In the genomic region with DNA sequence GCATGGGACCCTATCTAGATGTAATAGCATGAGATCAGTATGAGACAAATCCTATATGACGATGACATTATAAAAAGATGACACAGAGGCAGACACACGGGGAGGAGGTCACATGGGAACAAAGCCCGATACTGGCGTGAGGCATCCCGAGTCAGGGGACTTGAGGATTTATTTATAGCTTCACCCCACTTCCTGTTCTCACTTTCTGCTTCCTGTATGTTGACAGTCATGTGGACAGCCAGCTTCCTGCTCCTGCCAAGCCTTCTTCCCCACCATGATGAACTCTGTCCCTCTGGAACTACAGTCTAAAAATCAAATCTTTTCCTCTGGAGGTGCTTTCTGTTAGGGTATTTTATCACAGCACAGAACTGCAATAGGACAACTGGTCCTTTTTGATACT, we compare ENCODE assay signal across 29 mouse cellular contexts.
DNase-seq lines count a peak whose midpoint lies in the region; ATAC-seq lines count a peak whose summit lies in the region.
"Had no signal": no experiment of that assay in that cellular context is flagged by ENCODE, and none has a peak within 500 bp of the region (broad histone marks: within the 10 kb centered on the region; RNA-seq: fewer than 3 reads in every experiment).

No protein-coding gene starts in this region.

- H3K79me2 ChIP-seq in macrophage (ENCODE audit: inconsistent target) = no peaks in the 10 kb centered on the region

- 11% methylated on average over 5 of the region's 5 CpGs for WGBS in macrophage (ENCODE audit: missing documents)

- no peaks in the 10 kb centered on the region for H3K36me3 ChIP-seq in macrophage (ENCODE audit: inconsistent target)
- H3K36me3 ChIP-seq: embryonic facial prominence, embryonic 12.5 days; G1E; heart, embryonic 13.5 days; hindbrain, embryonic 12.5 days; limb, embryonic 12.5 days; liver, embryonic 13.5 days; midbrain, embryonic 13.5 days; neural tube, embryonic 13.5 days; stomach, embryonic 15.5 days had no signal

- H3K4me3 ChIP-seq in macrophage (ENCODE audit: inconsistent target) = no peak overlapping the region
- H3K4me3 ChIP-seq: embryonic facial prominence, embryonic 12.5 days; heart, embryonic 13.5 days; hindbrain, embryonic 12.5 days; left cerebral cortex, adult 2 months; limb, embryonic 12.5 days; liver, embryonic 13.5 days; midbrain, embryonic 13.5 days; neural tube, embryonic 13.5 days; stomach, embryonic 15.5 days had no signal

- DNase-seq in urinary bladder, adult 2 months (ENCODE audit: low spot score) = peak; percentile 1
- DNase-seq in urinary bladder, postnatal 36 days (ENCODE audit: low spot score in 2 of 2) = no peak
- DNase-seq in yolk sac, embryonic 10.5 days (ENCODE audit: low spot score) = no peak
- DNase-seq in adrenal gland, postnatal 36 days = no peak
- DNase-seq: adrenal gland, adult 8-10 months; cerebellum, adult 11 months; cerebellum, adult 9-10 months; cerebellum, postnatal 36 days; embryo, embryonic 11 days; gastrocnemius, postnatal 25 days; heart, postnatal 10 days; kidney, postnatal 25 days; liver, embryonic 13.5 days; lung, adult 2 months; lung, postnatal 14 days had no signal

- peak overlapping the region; percentile 72 for H3K27ac ChIP-seq in macrophage
- H3K27ac ChIP-seq: embryonic facial prominence, embryonic 12.5 days; heart, embryonic 13.5 days; hindbrain, embryonic 12.5 days; hindbrain, postnatal 0 days; left cerebral cortex, adult 2 months; limb, embryonic 12.5 days; liver, embryonic 13.5 days; midbrain, embryonic 13.5 days; neural tube, embryonic 13.5 days; stomach, embryonic 15.5 days had no signal

- ATAC-seq in common myeloid progenitor, adult 5-6 weeks (replicated peaks; ENCODE audit: low read depth, poor library complexity, severe bottlenecking) = peak; percentile 73; the same call in 1 of the 2 replicates
- ATAC-seq: forebrain, embryonic 14.5 days; hindbrain, postnatal 0 days; intestine, postnatal 0 days; midbrain, embryonic 13.5 days had no signal
